Mouse (Mus musculus): Measurements from ENCODE around the gene Gm8994.
"Not testable (repeated sequence)": the region's sequence is repeated elsewhere in the genome, so short reads cannot be mapped to it uniquely, and the experiment has no call there.

Gene Gm8994

DNA sequence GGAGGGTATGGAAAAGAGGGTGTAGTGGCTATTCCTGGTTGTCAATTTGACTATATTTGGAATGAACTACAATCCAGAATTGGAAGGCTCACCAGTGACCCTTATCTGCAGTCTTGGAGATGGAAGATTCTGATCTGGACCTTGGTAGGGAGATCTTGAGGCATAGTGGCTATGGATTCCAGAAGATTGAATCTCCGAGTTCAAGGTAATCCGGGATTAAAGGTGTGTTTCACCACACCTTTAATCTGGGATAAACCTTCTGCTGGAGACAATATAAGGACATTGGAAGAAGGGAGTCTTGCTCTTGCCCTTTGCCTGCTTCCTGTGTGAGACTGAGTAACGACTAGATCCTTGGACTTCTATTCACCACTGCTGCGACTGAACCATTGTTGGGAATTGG, at the start of gene Gm8994:
Gene Gm8994 (plus strand): TSS at position 301 of the 400 bp plus-strand sequence.
- not testable (repeated sequence) for DNase-seq

GRCm38 (mm10) chr6:136277685-136278084, 49.7 kb upstream of the Gm8994 start:
- DNase-seq: no peak

- no peak for DNase-seq
Observed at GRCm38 (mm10) chr6:136284565-136284964, 42.8 kb upstream of the Gm8994 start.

GRCm38 (mm10) chr6:136286180-136286579, 41.2 kb upstream of the Gm8994 start:
- DNase-seq: no peak

- DNase-seq: no peak
Observed at GRCm38 (mm10) chr6:136286589-136286988, 40.8 kb upstream of the Gm8994 start.

DNA sequence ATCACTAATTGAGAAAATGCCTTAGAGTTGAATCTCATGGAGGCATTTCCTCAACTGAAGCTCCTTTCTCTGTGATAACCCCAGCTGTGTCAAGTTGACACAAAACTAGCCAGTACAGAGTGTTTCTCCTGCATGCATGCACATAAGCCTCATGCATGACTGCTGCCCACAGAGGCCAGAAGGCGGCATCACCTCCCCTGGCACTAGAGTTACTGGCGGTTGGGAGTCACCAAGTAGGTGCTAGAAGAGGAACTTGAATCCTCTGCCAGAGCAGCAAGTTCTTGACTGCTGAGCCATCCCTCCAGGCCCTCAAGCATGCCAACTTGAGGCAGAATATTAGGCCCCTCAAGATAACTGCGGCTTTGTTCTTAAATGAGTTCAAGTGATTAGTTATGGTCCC, 35.9 kb upstream of the Gm8994 start:
- no peak for DNase-seq

- DNase-seq: no peak
Observed at GRCm38 (mm10) chr6:136291951-136292714, 35.2 kb upstream of the Gm8994 start.

DNA sequence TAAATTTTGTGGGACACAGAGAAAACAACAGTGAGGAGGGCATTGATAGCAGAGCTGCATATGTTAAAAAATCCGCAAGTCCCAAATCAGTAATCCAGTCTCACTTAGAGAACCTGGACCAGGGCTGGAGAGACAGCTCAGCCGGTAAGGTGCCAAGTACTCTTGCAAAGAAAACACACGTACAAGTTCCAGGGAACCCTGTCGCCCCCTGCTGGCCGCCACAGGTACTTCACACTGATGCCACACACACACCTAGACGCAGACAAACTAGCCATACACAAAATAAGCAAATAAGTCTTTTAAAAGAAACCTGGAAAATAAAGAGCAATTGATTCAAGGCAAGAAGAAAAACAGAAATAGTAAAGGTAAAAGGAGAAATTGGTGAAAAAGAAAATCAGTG, 33.6 kb upstream of the Gm8994 start:
- DNase-seq: no peak

DNA sequence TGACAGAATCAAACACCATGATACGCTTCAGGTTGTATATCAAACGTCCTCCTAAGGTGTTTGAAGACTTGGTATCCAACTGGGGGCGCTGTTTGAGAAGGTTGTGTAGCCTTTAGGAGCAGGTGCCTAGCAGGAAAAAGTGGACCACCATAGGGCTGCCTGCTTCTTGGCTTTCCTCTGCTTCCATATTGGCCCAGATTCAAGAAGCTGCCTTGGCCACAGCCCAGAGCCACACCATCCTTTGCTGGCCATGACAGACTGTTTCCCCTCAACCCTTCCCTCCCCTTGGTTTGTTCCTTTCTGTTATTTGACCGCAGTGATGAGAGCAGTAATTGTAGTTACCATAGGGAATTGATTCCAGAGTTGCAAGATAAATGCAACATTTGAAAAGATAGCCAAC, 31.5 kb upstream of the Gm8994 start:
- DNase-seq: peak; percentile 52

GRCm38 (mm10) chr6:136296251-136296650, 31.1 kb upstream of the Gm8994 start:
- DNase-seq: no peak

GRCm38 (mm10) chr6:136303514-136303913, 23.8 kb upstream of the Gm8994 start:
- no peak for DNase-seq

GRCm38 (mm10) chr6:136304369-136304988, 22.9 kb upstream of the Gm8994 start:
- DNase-seq: no peak

GRCm38 (mm10) chr6:136309487-136309886, 17.9 kb upstream of the Gm8994 start:
- no peak for DNase-seq

DNA sequence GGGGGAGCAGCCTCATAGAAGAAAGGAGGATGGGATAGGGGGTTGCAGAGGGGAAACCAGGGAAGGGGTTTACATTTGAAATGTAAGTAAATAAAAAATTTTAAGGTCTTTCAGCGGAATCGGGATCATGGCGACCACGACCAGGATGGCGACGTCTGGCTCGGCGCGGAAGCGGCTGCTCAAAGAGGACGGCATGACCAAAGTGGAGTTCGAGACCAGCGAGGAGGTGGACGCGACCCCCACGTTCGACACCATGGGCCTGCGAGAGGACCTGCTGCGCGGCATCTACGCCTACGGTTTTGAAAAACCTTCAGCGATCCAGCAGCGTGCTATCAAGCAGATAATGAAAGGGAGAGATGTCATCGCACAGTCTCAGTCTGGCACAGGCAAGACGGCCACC, 1.1 kb downstream of the Gm8994 start:
- not testable (repeated sequence) for DNase-seq

GRCm38 (mm10) chr6:136340669-136341068, 13.3 kb downstream of the Gm8994 start:
- DNase-seq: no peak

DNA sequence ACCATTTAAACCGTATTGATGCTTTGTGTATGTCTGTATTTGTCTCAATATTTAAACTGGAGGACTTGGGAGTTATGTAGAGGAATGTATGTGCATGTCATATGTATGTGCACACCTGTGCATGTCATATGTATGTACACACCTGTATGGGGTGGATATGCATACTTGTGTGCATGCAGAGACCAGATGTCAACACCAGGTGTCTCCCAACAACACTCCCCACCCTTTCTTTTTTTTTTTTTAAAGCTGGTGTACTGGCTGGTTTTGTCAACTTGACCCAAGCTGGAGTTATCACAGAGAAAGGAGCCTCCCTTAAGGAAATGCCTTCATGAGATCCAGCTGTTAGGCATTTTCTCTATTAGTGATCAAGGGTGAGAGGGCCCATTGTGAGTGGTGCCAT, 13.8 kb downstream of the Gm8994 start:
- DNase-seq: no peak

- no peak for DNase-seq
Observed at GRCm38 (mm10) chr6:136343868-136344267, 16.5 kb downstream of the Gm8994 start.

GRCm38 (mm10) chr6:136345034-136345433, 17.7 kb downstream of the Gm8994 start:
- DNase-seq: no peak

- no peak for DNase-seq
Observed at GRCm38 (mm10) chr6:136345641-136346040, 18.3 kb downstream of the Gm8994 start.

DNA sequence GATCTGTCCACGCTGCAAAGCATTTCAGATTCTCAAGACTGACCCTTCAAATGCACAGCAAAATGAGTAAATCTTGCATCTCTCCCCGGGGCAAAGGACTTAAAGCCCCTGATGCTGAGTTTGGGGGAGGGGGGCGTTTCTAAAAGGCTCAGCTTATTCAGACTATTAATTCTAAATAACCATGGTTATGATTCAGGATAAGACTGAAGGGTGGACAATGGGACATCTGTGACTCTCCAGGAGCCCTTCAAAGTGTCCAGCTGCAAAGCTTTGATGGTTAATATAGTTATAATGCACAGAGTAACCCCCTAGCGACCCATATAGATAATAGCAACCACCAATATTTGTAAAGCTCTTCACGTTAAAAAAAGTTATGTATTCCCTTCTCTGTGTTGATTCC, 19.7 kb downstream of the Gm8994 start:
- DNase-seq: no peak

GRCm38 (mm10) chr6:136347631-136348030, 20.3 kb downstream of the Gm8994 start:
- DNase-seq: no peak

DNA sequence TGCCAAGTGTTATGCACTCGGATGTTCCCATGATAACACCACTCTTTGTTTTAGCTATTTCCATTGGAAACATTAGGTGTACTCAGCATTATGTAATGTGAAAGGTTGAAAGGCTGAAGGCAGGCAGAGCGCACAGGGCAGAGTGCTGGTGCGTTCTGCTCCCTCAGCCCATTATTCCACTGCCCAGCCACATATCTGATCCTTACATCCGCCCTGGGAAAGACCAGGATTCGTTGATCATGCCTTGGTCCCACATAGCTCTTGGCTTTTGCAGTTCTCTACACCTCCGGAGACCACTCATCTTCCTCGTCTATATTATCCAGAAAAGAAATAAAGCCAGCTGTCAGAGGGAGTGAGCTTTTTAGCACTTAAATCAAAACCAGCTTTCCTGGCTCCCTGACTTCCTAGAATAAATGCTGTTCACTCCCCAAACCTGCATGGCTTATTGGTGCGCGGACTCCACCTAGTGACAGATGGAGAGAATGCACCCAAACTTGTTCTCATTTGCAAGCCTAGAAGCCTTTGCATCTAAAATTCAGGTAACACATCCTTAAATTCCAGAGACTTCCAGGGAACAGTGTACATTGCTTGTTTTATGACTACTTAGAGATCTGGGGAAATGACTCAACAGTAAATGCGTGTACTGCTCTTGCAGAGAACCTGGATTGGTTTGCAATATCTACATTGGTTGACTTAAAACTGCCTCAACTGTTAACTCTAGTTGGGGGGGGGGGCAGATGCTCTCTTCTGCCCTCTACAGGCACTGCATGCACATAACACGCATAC, 26.3 kb downstream of the Gm8994 start:
- DNase-seq: peak; percentile 80

DNA sequence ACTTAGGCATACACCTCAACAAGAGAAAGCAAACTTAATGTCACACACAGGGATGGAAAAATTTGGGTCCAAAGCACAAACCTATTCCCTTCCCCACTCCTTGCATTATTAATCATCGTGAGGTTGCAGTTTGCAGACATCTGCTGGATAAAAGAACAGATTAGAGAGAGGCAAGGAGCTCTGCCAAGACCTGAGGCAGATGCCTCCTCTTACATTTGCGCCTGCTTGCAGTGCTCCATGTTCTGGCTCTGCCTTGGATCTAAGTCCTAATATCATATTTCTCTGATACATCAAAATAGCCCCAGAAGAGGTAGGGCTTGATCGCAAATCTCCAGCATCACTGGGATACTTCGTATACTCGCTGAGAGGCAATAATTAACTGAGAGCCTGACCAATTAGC, 31.1 kb downstream of the Gm8994 start:
- no peak for DNase-seq

DNA sequence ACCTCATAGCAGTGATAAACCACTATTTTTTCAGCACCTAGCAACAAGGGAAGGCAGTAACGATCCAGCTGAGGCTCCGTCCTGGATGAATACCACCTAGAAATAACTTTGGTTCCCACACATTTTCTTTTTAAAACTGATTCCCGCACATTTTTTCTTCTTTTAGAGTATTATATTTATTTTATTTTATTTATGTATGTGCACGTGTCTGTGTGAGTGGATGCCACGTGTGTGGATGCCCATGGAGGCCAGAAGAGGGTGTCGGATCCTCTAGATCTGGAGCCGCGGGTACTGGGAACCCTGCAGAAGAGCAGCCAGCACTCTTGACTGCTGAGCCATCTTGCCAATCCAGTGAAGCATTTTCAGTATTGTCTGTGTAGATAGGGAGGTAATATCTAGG, 36.0 kb downstream of the Gm8994 start:
- no peak for DNase-seq
